Mouse (Mus musculus): ENCODE measurements around the gene Gm3043.
"Not testable (repeated sequence)": the region's sequence is repeated elsewhere in the genome, so short reads cannot be mapped to it uniquely, and the experiment has no call there.

Gm3043 gene

DNA sequence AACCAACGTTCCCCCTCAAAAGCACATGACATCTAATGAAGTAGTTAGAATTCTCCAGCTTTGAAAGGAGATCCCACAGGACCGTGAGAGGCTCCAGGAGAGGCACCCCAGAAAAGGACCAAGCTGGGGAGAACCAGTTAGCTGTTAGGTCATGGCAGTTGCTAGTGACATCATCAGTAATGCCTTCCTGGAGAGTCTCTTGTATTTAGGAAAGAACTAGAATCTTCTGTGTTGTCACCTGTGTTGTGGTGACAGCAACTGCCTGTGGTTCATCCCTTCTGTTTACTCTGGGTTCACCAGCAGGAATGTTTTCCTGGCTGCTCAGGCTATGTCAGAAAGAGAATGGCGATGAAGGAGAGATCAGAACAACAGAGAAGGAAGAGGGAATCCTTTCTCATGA, at the start of gene Gm3043:
Gene Gm3043 (plus strand): TSS at position 301 of the 400 bp plus-strand sequence.
- DNase-seq (ENCODE audit: low spot score), result not testable (repeated sequence)

DNA sequence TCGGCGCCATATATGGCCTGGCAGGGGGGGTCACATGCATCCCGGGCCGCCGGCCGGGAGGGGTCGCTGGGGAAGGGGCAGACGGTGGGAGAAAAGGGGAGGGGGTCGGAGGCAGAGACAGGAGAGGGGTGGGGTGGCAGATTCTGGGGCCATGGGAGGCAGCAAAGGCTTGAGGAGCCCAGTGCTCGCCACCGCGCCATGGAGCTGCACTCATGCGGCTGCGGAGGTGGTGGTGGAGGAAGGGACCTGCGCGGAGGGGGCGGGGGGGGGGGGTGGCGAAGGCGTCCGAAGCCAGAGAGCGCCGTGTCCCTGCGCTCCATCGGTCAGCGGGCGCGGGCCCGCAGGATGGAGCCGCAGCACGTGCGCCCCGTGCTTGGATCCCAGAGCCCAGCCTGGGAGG, 36.9 kb upstream of the Gm3043 start, which contains the start of gene Gm3020:
Gene Gm3020 (plus strand): TSS at position 301 of the 400 bp plus-strand sequence.
- not testable (repeated sequence) for DNase-seq (ENCODE audit: low spot score)

Measured in embryo, embryonic 10.5 days (tissue).